Mouse (Mus musculus): ENCODE results near the gene Plch2.
"Not testable (repeated sequence)": the region's sequence is repeated elsewhere in the genome, so short reads cannot be mapped to it uniquely, and the experiment has no call there.

Gene Plch2

GRCm38 (mm10) chr4:155084351-155084750 is 27.8 kb upstream of the Plch2 start:
- H3K27me3 ChIP-seq (ENCODE audit: control insufficient read depth, insufficient read depth, low read length, poor library complexity, severe bottlenecking): no peaks in the 10 kb centered on the region
- H3K36me3 ChIP-seq (ENCODE audit: control insufficient read depth, insufficient read depth, low read length, poor library complexity, severe bottlenecking): peaks cover 8% of the 10 kb centered on the region; the same call in 1 of the 2 replicates
- DNase-seq (ENCODE audit: low read depth, low spot score): no peak

GRCm38 (mm10) chr4:155083553-155083952 is 27.0 kb upstream of the Plch2 start:
- H3K36me3 ChIP-seq (ENCODE audit: control insufficient read depth, insufficient read depth, low read length, poor library complexity, severe bottlenecking): peaks cover 8% of the 10 kb centered on the region; the same call in 1 of the 2 replicates
- DNase-seq (ENCODE audit: low read depth, low spot score): no peak
- no peaks in the 10 kb centered on the region for H3K27me3 ChIP-seq (ENCODE audit: control insufficient read depth, insufficient read depth, low read length, poor library complexity, severe bottlenecking)

GRCm38 (mm10) chr4:155079666-155080065 is 23.1 kb upstream of the Plch2 start:
- DNase-seq (ENCODE audit: low read depth, low spot score): no peak
- Histone ChIP-seq H3K36me3 (ENCODE audit: control insufficient read depth, insufficient read depth, low read length, poor library complexity, severe bottlenecking) (peaks cover 22% of the 10 kb centered on the region), H3K27me3 (ENCODE audit: control insufficient read depth, insufficient read depth, low read length, poor library complexity, severe bottlenecking) (no peaks in the 10 kb centered on the region)

GRCm38 (mm10) chr4:155078808-155079207 is 22.2 kb upstream of the Plch2 start:
- H3K36me3 ChIP-seq (ENCODE audit: control insufficient read depth, insufficient read depth, low read length, poor library complexity, severe bottlenecking): peaks cover 22% of the 10 kb centered on the region
- not testable (repeated sequence) for DNase-seq (ENCODE audit: low read depth, low spot score); H3K27me3 ChIP-seq (ENCODE audit: control insufficient read depth, insufficient read depth, low read length, poor library complexity, severe bottlenecking)

- Histone ChIP-seq H3K36me3 (ENCODE audit: control insufficient read depth, insufficient read depth, low read length, poor library complexity, severe bottlenecking) (peaks cover 28% of the 10 kb centered on the region), H3K27me3 (ENCODE audit: control insufficient read depth, insufficient read depth, low read length, poor library complexity, severe bottlenecking) (no peaks in the 10 kb centered on the region)
- no peak for DNase-seq (ENCODE audit: low read depth, low spot score)
Measured at GRCm38 (mm10) chr4:155076677-155077076, 20.1 kb upstream of the Plch2 start.

GRCm38 (mm10) chr4:155075813-155076212 is 19.2 kb upstream of the Plch2 start:
- H3K27me3 ChIP-seq (ENCODE audit: control insufficient read depth, insufficient read depth, low read length, poor library complexity, severe bottlenecking): no peaks in the 10 kb centered on the region
- H3K36me3 ChIP-seq (ENCODE audit: control insufficient read depth, insufficient read depth, low read length, poor library complexity, severe bottlenecking): peaks cover 29% of the 10 kb centered on the region
- DNase-seq (ENCODE audit: low read depth, low spot score): no peak

GRCm38 (mm10) chr4:155075137-155075536 is 18.6 kb upstream of the Plch2 start:
- H3K27me3 ChIP-seq (ENCODE audit: control insufficient read depth, insufficient read depth, low read length, poor library complexity, severe bottlenecking): no peaks in the 10 kb centered on the region
- peaks cover 29% of the 10 kb centered on the region for H3K36me3 ChIP-seq (ENCODE audit: control insufficient read depth, insufficient read depth, low read length, poor library complexity, severe bottlenecking)
- no peak for DNase-seq (ENCODE audit: low read depth, low spot score)

GRCm38 (mm10) chr4:155074418-155074817 is 17.8 kb upstream of the Plch2 start:
- DNase-seq (ENCODE audit: low read depth, low spot score): no peak
- H3K36me3 ChIP-seq (ENCODE audit: control insufficient read depth, insufficient read depth, low read length, poor library complexity, severe bottlenecking): peaks cover 29% of the 10 kb centered on the region

GRCm38 (mm10) chr4:155070921-155071320 is 14.3 kb upstream of the Plch2 start:
- DNase-seq (ENCODE audit: low read depth, low spot score): no peak
- Histone ChIP-seq H3K36me3 (ENCODE audit: control insufficient read depth, insufficient read depth, low read length, poor library complexity, severe bottlenecking) (peaks cover 23% of the 10 kb centered on the region), H3K27me3 (ENCODE audit: control insufficient read depth, insufficient read depth, low read length, poor library complexity, severe bottlenecking) (no peaks in the 10 kb centered on the region)

More at GRCm38 (mm10) chr4:155074418-155074817, 17.8 kb upstream of the Plch2 start:
- H3K27me3 ChIP-seq (ENCODE audit: control insufficient read depth, insufficient read depth, low read length, poor library complexity, severe bottlenecking): no peaks in the 10 kb centered on the region

- H3K27me3 ChIP-seq (ENCODE audit: control insufficient read depth, insufficient read depth, low read length, poor library complexity, severe bottlenecking): no peaks in the 10 kb centered on the region
- H3K36me3 ChIP-seq (ENCODE audit: control insufficient read depth, insufficient read depth, low read length, poor library complexity, severe bottlenecking): peaks cover 18% of the 10 kb centered on the region
- DNase-seq (ENCODE audit: low read depth, low spot score): no peak
Measured at GRCm38 (mm10) chr4:155070199-155070598, 13.6 kb upstream of the Plch2 start.

- peak; percentile 32 for DNase-seq (ENCODE audit: low read depth, low spot score)
- peaks cover 15% of the 10 kb centered on the region for H3K36me3 ChIP-seq (ENCODE audit: control insufficient read depth, insufficient read depth, low read length, poor library complexity, severe bottlenecking)
- no peaks in the 10 kb centered on the region for H3K27me3 ChIP-seq (ENCODE audit: control insufficient read depth, insufficient read depth, low read length, poor library complexity, severe bottlenecking)
Measured at GRCm38 (mm10) chr4:155069191-155069590, 12.6 kb upstream of the Plch2 start.

GRCm38 (mm10) chr4:155068357-155068972 is 11.9 kb upstream of the Plch2 start:
- no peaks in the 10 kb centered on the region for H3K27me3 ChIP-seq (ENCODE audit: control insufficient read depth, insufficient read depth, low read length, poor library complexity, severe bottlenecking)
- no peak for DNase-seq (ENCODE audit: low read depth, low spot score)
- peaks cover 13% of the 10 kb centered on the region for H3K36me3 ChIP-seq (ENCODE audit: control insufficient read depth, insufficient read depth, low read length, poor library complexity, severe bottlenecking)

- H3K27me3 ChIP-seq (ENCODE audit: control insufficient read depth, insufficient read depth, low read length, poor library complexity, severe bottlenecking): no peaks in the 10 kb centered on the region
- peaks cover 11% of the 10 kb centered on the region for H3K36me3 ChIP-seq (ENCODE audit: control insufficient read depth, insufficient read depth, low read length, poor library complexity, severe bottlenecking)
Measured at GRCm38 (mm10) chr4:155066834-155067522, 10.4 kb upstream of the Plch2 start, which contains the start of gene Pex10. Gene Pex10, plus strand, starts transcription at chr4:155067016.

GRCm38 (mm10) chr4:155065970-155066833 is 9.6 kb upstream of the Plch2 start:
- DNase-seq (ENCODE audit: low read depth, low spot score): peak; percentile 88
- no peaks in the 10 kb centered on the region for H3K27me3 ChIP-seq (ENCODE audit: control insufficient read depth, insufficient read depth, low read length, poor library complexity, severe bottlenecking)
- H3K36me3 ChIP-seq (ENCODE audit: control insufficient read depth, insufficient read depth, low read length, poor library complexity, severe bottlenecking): peaks cover 8% of the 10 kb centered on the region

More at GRCm38 (mm10) chr4:155066834-155067522, 10.4 kb upstream of the Plch2 start, which contains the start of gene Pex10:
- peak; percentile 99 for DNase-seq (ENCODE audit: low read depth, low spot score)

GRCm38 (mm10) chr4:155064474-155064873 is 7.9 kb upstream of the Plch2 start:
- no peak for DNase-seq (ENCODE audit: low read depth, low spot score)
- no peaks in the 10 kb centered on the region for H3K27me3 ChIP-seq (ENCODE audit: control insufficient read depth, insufficient read depth, low read length, poor library complexity, severe bottlenecking)
- no peaks in the 10 kb centered on the region for H3K36me3 ChIP-seq (ENCODE audit: control insufficient read depth, insufficient read depth, low read length, poor library complexity, severe bottlenecking)
